Mouse (Mus musculus): Measurements from ENCODE around the gene Prkch. TPM values are rescaled to one million over a fixed set of nuclear protein-coding genes. Genes with fewer than 3 reads are reported as not detected.

The Prkch gene
- 246 TPM for total RNA-seq (2023)

DNA sequence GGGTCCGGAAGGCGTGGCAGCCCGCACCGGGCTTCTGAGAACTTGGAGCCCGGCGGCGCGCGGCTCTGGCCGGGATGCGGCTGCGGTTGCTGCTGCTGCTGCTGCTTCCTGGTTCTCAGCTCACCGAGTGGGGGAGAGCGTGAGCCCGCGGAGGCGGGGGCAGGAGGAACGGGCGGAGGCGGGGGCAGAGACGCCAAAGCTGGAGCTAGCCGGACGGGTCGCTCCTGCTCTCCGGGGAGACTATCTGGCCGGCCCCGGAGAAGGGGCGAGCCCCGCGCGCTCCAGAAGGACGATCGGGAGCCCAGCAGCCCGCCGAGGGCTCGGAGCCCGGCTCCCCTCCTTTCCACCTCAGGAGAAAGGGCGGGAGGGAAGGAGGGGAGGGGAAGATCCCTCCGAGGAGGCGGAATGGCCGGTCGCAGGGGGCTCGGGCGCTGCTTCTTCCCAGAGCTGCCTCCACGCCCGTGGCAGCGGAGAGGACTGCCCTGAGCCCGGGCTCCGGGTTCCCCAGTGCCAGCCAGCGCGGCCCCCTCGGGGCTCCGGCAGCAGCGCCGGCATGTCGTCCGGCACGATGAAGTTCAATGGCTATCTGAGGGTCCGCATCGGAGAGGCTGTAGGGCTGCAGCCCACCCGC, at the start of gene Prkch:
Gene Prkch (plus strand): TSS at position 187 of the 631 bp plus-strand sequence.

DNA sequence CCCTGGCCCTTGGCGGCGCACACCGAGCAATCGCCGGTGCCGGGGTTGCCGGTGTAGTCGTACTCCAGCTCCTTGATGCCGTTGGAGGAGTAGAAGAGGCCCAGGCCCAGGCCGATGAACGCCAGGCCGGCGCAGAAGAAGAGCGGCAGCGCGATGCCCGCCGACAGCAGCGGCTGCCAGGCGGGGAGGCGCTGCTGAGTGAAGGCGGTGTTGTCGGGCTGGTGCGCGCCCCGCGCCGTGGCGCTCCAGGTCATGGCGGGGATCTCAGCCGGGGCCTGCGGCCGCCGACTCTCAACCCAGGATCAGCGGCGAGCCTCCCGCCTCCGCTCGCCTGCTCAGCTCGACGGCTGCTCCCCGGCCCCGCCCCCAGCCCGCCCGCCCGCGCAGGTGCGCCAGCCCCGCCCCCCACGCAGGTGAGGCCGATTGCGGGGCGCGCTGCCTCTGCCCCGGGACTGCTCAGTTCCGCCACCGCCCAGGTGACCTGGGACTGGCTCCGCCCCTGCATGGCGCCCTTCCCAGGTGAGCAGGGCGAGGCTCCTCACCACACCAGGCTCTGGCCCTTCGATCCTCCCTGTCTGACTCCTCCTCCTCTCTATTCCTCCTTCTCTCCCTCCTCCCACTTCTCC, 38.4 kb upstream of the Prkch start, which contains the start of gene Tmem30b:
Gene Tmem30b (minus strand): TSS at position 307 of the 626 bp plus-strand sequence.

Other genes with a start within 250 kb of the Prkch start
- gene Tmem30b, start 38.4 kb upstream of the Prkch start, total RNA-seq (2023), result not detected